ENCODE assay signal across 8 mouse cellular contexts in genomic region chr10:21881837-21882183, GRCm38 (mm10). TPM values are rescaled to one million over a fixed set of nuclear protein-coding genes. Genes with fewer than 3 reads are reported as not detected.
A peak's percentile ranks its signal among the peaks of the same experiment; 100 is the strongest.
DNase-seq lines count a peak whose midpoint lies in the region; ATAC-seq lines count a peak whose summit lies in the region.

No protein-coding gene starts in this region.

- no peak overlapping the region for H3K27ac ChIP-seq in kidney, embryonic 14.5 days (ENCODE audit: low read depth, low read length)
- no peak overlapping the region for H3K27ac ChIP-seq in brown adipose tissue, adult 24 weeks (replicated peaks; ENCODE audit: low read depth, low read length)
- peak overlapping the region; percentile 92 for H3K27ac ChIP-seq in hindbrain, embryonic 16.5 days (ENCODE audit: low read depth, low read length)
- H3K27ac ChIP-seq in midbrain, embryonic 15.5 days, result peak overlapping the region; percentile 94

- peak overlapping the region; percentile 36; the same call in 1 of the 2 replicates for H3K9ac ChIP-seq in kidney, embryonic 14.5 days (ENCODE audit: low read depth, low read length)
- H3K9ac ChIP-seq in hindbrain, embryonic 16.5 days (ENCODE audit: low read depth, low read length), result peak overlapping the region; percentile 75
- H3K9ac ChIP-seq in midbrain, embryonic 15.5 days, result peak overlapping the region; percentile 74

- ATAC-seq in kidney, embryonic 14.5 days (ENCODE audit: low FRiP score, low TSS enrichment), result no peak
- ATAC-seq in hindbrain, embryonic 16.5 days, result no peak
- ATAC-seq in midbrain, embryonic 15.5 days (replicated peaks), result no peak

- no peak for DNase-seq in kidney, postnatal 10 days
- DNase-seq in layer of hippocampus, adult 9-11 months, result no peak
- no peak for DNase-seq in urinary bladder, postnatal 4 days (ENCODE audit: low spot score in 2 of 2)
- no peak for DNase-seq in ovary, postnatal 36 days (ENCODE audit: low spot score)

- H3K4me1 ChIP-seq in kidney, embryonic 14.5 days (ENCODE audit: control insufficient read depth, insufficient read depth, low read length), result peaks cover 12% of the 10 kb centered on the region; the same call in 1 of the 2 replicates
- peaks cover 4% of the 10 kb centered on the region; the same call in 1 of the 2 replicates for H3K4me1 ChIP-seq in brown adipose tissue, adult 24 weeks (ENCODE audit: control insufficient read depth, insufficient read depth, insufficient read length, low read length)
- H3K4me1 ChIP-seq in hindbrain, embryonic 16.5 days (ENCODE audit: control insufficient read depth, insufficient read depth, low read depth, low read length), result peaks cover 11% of the 10 kb centered on the region; the same call in 1 of the 2 replicates
- peaks cover 26% of the 10 kb centered on the region for H3K4me1 ChIP-seq in midbrain, embryonic 15.5 days

- H3K36me3 ChIP-seq in kidney, embryonic 14.5 days (ENCODE audit: control insufficient read depth, insufficient read depth, low read length), result no peaks in the 10 kb centered on the region
- H3K36me3 ChIP-seq in hindbrain, embryonic 16.5 days (ENCODE audit: control insufficient read depth, insufficient read depth, low read length), result no peaks in the 10 kb centered on the region
- H3K36me3 ChIP-seq in midbrain, embryonic 15.5 days (replicated peaks), result no peaks in the 10 kb centered on the region

- WGBS in kidney, embryonic 14.5 days, result 35% methylated on average over 4 of the region's 4 CpGs
- WGBS in hindbrain, embryonic 16.5 days, result 25% methylated on average over 4 of the region's 4 CpGs
- WGBS in midbrain, embryonic 15.5 days, result 24% methylated on average over 4 of the region's 4 CpGs

- no peaks in the 10 kb centered on the region for H3K9me3 ChIP-seq in kidney, embryonic 14.5 days (ENCODE audit: control insufficient read depth, low read length)
- no peaks in the 10 kb centered on the region for H3K9me3 ChIP-seq in hindbrain, embryonic 16.5 days (ENCODE audit: control insufficient read depth, low read length)
- H3K9me3 ChIP-seq in midbrain, embryonic 15.5 days, result no peaks in the 10 kb centered on the region

- H3K4me2 ChIP-seq in kidney, embryonic 14.5 days (replicated peaks; ENCODE audit: low read depth, low read length), result peak overlapping the region; percentile 71
- H3K4me2 ChIP-seq in hindbrain, embryonic 16.5 days (ENCODE audit: low read length), result peak overlapping the region; percentile 55
- peak overlapping the region; percentile 68 for H3K4me2 ChIP-seq in midbrain, embryonic 15.5 days

- H3K4me3 ChIP-seq in kidney, embryonic 14.5 days (ENCODE audit: low read length), result peak overlapping the region; percentile 32
- peak overlapping the region; percentile 48 for H3K4me3 ChIP-seq in brown adipose tissue, adult 24 weeks (ENCODE audit: insufficient read depth, low read depth, low read length)
- H3K4me3 ChIP-seq in hindbrain, embryonic 16.5 days (ENCODE audit: low read length), result peak overlapping the region; percentile 52
- peak overlapping the region; percentile 58 for H3K4me3 ChIP-seq in midbrain, embryonic 15.5 days

- peaks cover 17% of the 10 kb centered on the region; the same call in 1 of the 2 replicates for H3K27me3 ChIP-seq in kidney, embryonic 14.5 days (ENCODE audit: control insufficient read depth, insufficient read depth, low read length)
- no peaks in the 10 kb centered on the region for H3K27me3 ChIP-seq in hindbrain, embryonic 16.5 days (replicated peaks; ENCODE audit: control insufficient read depth, insufficient read depth, low read length)
- no peaks in the 10 kb centered on the region for H3K27me3 ChIP-seq in midbrain, embryonic 15.5 days (replicated peaks)

RNA-seq across cellular contexts. Expression of gene Sgk1, which starts 0.2 kb away (rescaled TPM):
- 40.9 and 52.1 TPM in 2 replicates for polyA plus RNA-seq in kidney, embryonic 14.5 days (2014; fragmentation: Nextera tagmentation; extraction: Ambion mirVana)
- 27.6 and 37.6 TPM in 2 replicates for polyA plus RNA-seq in brown adipose tissue, adult 24 weeks (2012; ENCODE audit: insufficient read depth, insufficient read length, missing spikeins)
- 43.5 and 44.4 TPM in 2 replicates for polyA plus RNA-seq in hindbrain, embryonic 16.5 days (2015; fragmentation: Nextera tagmentation; extraction: Ambion mirVana)
- polyA plus RNA-seq in midbrain, embryonic 15.5 days (2015; fragmentation: Nextera tagmentation; extraction: Ambion mirVana), result 40.8 and 45.1 TPM in 2 replicates

Comparison
In these comparisons a context has a peak if more than half of its experiments do, and no peak if none do; other contexts are left out.
1. H3K27ac ChIP-seq: peak in hindbrain, embryonic 16.5 days (single experiment) and midbrain, embryonic 15.5 days (single experiment); none in kidney, embryonic 14.5 days (single experiment) and brown adipose tissue, adult 24 weeks (single experiment).
2. Peak in every context shown above with its lines, with median percentiles within 50 percentile points of each other: H3K4me2 ChIP-seq, H3K4me3 ChIP-seq and H3K9ac ChIP-seq.